Mouse (Mus musculus): Measurements from ENCODE around the gene Rab3a.
A peak's percentile ranks its signal among the peaks of the same experiment; 100 is the strongest.

The Rab3a gene

GRCm38 (mm10) chr8:70801156-70801555 lies 46.7 kb downstream of the Rab3a start:
- DNase-seq (ENCODE audit: low spot score): no peak

GRCm38 (mm10) chr8:70801830-70802229 lies 47.4 kb downstream of the Rab3a start:
- no peak for DNase-seq (ENCODE audit: low spot score)

- DNase-seq (ENCODE audit: low spot score): no peak
These were observed 48.5 kb downstream of the Rab3a start for GRCm38 (mm10) chr8:70802786-70803510.

- DNase-seq (ENCODE audit: low spot score): peak; percentile 46
These were observed 49.4 kb downstream of the Rab3a start for GRCm38 (mm10) chr8:70803761-70804480.

GRCm38 (mm10) chr8:70804481-70805206 lies 50.2 kb downstream of the Rab3a start, which contains the start of gene Mast3:
Mast3 (minus strand) TSS chr8:70805054.
- DNase-seq (ENCODE audit: low spot score): peak; percentile 84

GRCm38 (mm10) chr8:70806541-70806940 lies 52.1 kb downstream of the Rab3a start:
- DNase-seq (ENCODE audit: low spot score): no peak

- no peak for DNase-seq (ENCODE audit: low spot score)
These were observed 52.8 kb downstream of the Rab3a start for GRCm38 (mm10) chr8:70807304-70807703.

- DNase-seq (ENCODE audit: low spot score): no peak
These were observed 53.8 kb downstream of the Rab3a start, which contains the start of gene Il12rb1 for GRCm38 (mm10) chr8:70808239-70808638. Il12rb1 (plus strand) TSS chr8:70808449.

Data from ovary, postnatal 36 days (tissue).